Mouse (Mus musculus) frontal cortex, adult (tissue): ENCODE measurements at regions not wholly inside any gene's neighbourhood (a gene's known extent, or its start where the extent isn't known, plus 50 kb on each side); places are given as distances from the start of the nearest gene placed in this dataset.
A peak's percentile ranks its signal among the peaks of the same experiment; 100 is the strongest.

ENCODE experiments used
- ATAC-seq: cut with Nextera tagmentation; 2 replicates; pipeline ENCODE4 v1.9.2; 2017; ENCODE audit warnings: mild to moderate bottlenecking, moderate library complexity, mixed read lengths; ENCODE audit not compliant: low TSS enrichment

GRCm38 (mm10) chr14:98937933-98938332, 56.2 kb downstream of the Rpl36a-ps1 start:
- ATAC-seq = no peak

GRCm38 (mm10) chr14:98937373-98937772, 56.7 kb downstream of the Rpl36a-ps1 start:
- ATAC-seq = no peak

- ATAC-seq = no peak
Measured at GRCm38 (mm10) chr14:98933371-98933916, 60.7 kb downstream of the Rpl36a-ps1 start.

- no peak for ATAC-seq
Measured at GRCm38 (mm10) chr14:98929276-98929675, 64.8 kb downstream of the Rpl36a-ps1 start.

- ATAC-seq = no peak
Measured at GRCm38 (mm10) chr14:98908234-98908633, 85.9 kb downstream of the Rpl36a-ps1 start.

GRCm38 (mm10) chr14:98898876-98899275, 95.2 kb downstream of the Rpl36a-ps1 start:
- no peak for ATAC-seq

GRCm38 (mm10) chr14:98897390-98897789, 96.7 kb downstream of the Rpl36a-ps1 start:
- ATAC-seq = no peak

- ATAC-seq = no peak
Measured at GRCm38 (mm10) chr14:98895933-98896332, 98.2 kb downstream of the Rpl36a-ps1 start.

GRCm38 (mm10) chr14:98892670-98893069, 101.4 kb downstream of the Rpl36a-ps1 start:
- no peak for ATAC-seq

GRCm38 (mm10) chr14:98891252-98891947, 102.7 kb downstream of the Rpl36a-ps1 start:
- ATAC-seq = no peak

- ATAC-seq = no peak
Measured at GRCm38 (mm10) chr14:98887588-98887987, 106.5 kb downstream of the Rpl36a-ps1 start.

- no peak for ATAC-seq
Measured at GRCm38 (mm10) chr14:98886982-98887381, 107.1 kb downstream of the Rpl36a-ps1 start.

GRCm38 (mm10) chr14:98882586-98882985, 111.5 kb downstream of the Rpl36a-ps1 start:
- no peak for ATAC-seq

GRCm38 (mm10) chr14:98877956-98878355, 116.2 kb downstream of the Rpl36a-ps1 start:
- ATAC-seq = no peak

GRCm38 (mm10) chr14:98873446-98873845, 120.7 kb downstream of the Rpl36a-ps1 start:
- ATAC-seq = no peak

GRCm38 (mm10) chr14:98869888-98870287, 124.2 kb downstream of the Rpl36a-ps1 start:
- no peak for ATAC-seq

GRCm38 (mm10) chr14:98866880-98867279, 127.2 kb downstream of the Rpl36a-ps1 start:
- ATAC-seq = no peak

- no peak for ATAC-seq
Measured at GRCm38 (mm10) chr14:98864001-98864400, 130.1 kb downstream of the Rpl36a-ps1 start.

- ATAC-seq = no peak
Measured at GRCm38 (mm10) chr14:98863598-98863997, 130.5 kb downstream of the Rpl36a-ps1 start.

GRCm38 (mm10) chr14:98862095-98862735, 131.9 kb downstream of the Rpl36a-ps1 start:
- ATAC-seq = peak; percentile 64; the same call in 1 of the 2 replicates

GRCm38 (mm10) chr14:98858801-98859200, 135.3 kb downstream of the Rpl36a-ps1 start:
- no peak for ATAC-seq

GRCm38 (mm10) chr14:98848500-98848899, 145.6 kb downstream of the Rpl36a-ps1 start:
- ATAC-seq = no peak

GRCm38 (mm10) chr14:98844221-98844620, 149.9 kb downstream of the Rpl36a-ps1 start:
- no peak for ATAC-seq
